Mouse (Mus musculus) hindbrain, postnatal 0 days (tissue): ENCODE measurements around the gene Tlcd1. TPM values are rescaled to one million over a fixed set of nuclear protein-coding genes. Genes with fewer than 3 reads are reported as not detected.

Source experiments
- ATAC-seq: fragments of 200-750 bp; cut with Nextera tagmentation; 2 replicates; pipeline ENCODE4 v1.8.0; 2017; ENCODE audit warnings: mild to moderate bottlenecking, moderate TSS enrichment, moderate library complexity
- DNase-seq: peaks from one replicate; pipeline ENCODE4 v3.0.0-alpha.2; 2015; ENCODE audit warnings: low spot score
- H3K27ac ChIP-seq: fragments of 300-500 bp; sonication (generic); 2 replicates; pipeline ENCODE4 v1.5.1; 2014; ENCODE audit warnings: mild to moderate bottlenecking
- H3K27me3 ChIP-seq: fragments of 300-500 bp; sonication (generic); 2 replicates; pipeline ENCODE4 v1.6.1; 2014; ENCODE audit warnings: low read length, mixed read lengths; ENCODE audit not compliant: insufficient read depth
- H3K36me3 ChIP-seq: fragments of 300-500 bp; sonication (generic); 2 replicates; pipeline ENCODE4 v1.6.1; 2014; ENCODE audit warnings: low read length, mixed read lengths; ENCODE audit not compliant: insufficient read depth
- H3K4me1 ChIP-seq: fragments of 300-500 bp; sonication (generic); 2 replicates; pipeline ENCODE4 v1.6.1; 2014; ENCODE audit warnings: antibody characterized with exemption, low read length, mixed read lengths; ENCODE audit not compliant: insufficient read depth
- H3K4me2 ChIP-seq: fragments of 300-500 bp; sonication (generic); 2 replicates; pipeline ENCODE4 v1.6.1; 2014; ENCODE audit warnings: low read depth, mild to moderate bottlenecking, low read length, moderate library complexity, mixed read lengths
- H3K4me3 ChIP-seq: fragments of 300-500 bp; sonication (generic); 2 replicates; pipeline ENCODE4 v1.5.1; 2014; ENCODE audit warnings: low read length
- H3K9ac ChIP-seq: fragments of 300-500 bp; sonication (generic); replicated peaks from 2 replicates; pipeline ENCODE4 v1.6.1; 2014; ENCODE audit warnings: mild to moderate bottlenecking, low read length, moderate library complexity, mixed read lengths
- H3K9me3 ChIP-seq: fragments of 300-500 bp; sonication (generic); 2 replicates; pipeline ENCODE4 v1.6.1; 2016; ENCODE audit warnings: low read length, mixed read lengths
- CTCF ChIP-seq: IDR thresholded peaks from 2 replicates; pipeline ENCODE4 v1.5.1; 2016; ENCODE audit warnings: antibody characterized with exemption, control low read depth, low read depth
- WGBS: fragments of 180-500 bp; shearing (Covaris S2); extraction: QIAGEN DNeasy Blood & Tissue Kit; methylation state at CpG from one replicate; pipeline ENCODE4 v1.1.7; 2014; 5-methylcytosine and 5-hydroxymethylcytosine counted together
- polyA plus RNA-seq: library from polyadenylated mRNA; unstranded; fragments of >200 nt; fragmentation: Nextera tagmentation; extraction: Ambion mirVana; gene quantifications from 2 replicates; pipeline ENCODE4 v1.2.1, GENCODE M21; 2015
- total RNA-seq: library from RNA; depleted of rRNA; stranded (reverse); fragments of >200 nt; gene quantifications from 2 replicates; pipeline ENCODE4 v1.2.3, GENCODE M21; 2014

The Tlcd1 gene
- total and polyA plus RNA-seq, 2 experiments from 2014 or later = 36.8 to 46.1 TPM

DNA sequence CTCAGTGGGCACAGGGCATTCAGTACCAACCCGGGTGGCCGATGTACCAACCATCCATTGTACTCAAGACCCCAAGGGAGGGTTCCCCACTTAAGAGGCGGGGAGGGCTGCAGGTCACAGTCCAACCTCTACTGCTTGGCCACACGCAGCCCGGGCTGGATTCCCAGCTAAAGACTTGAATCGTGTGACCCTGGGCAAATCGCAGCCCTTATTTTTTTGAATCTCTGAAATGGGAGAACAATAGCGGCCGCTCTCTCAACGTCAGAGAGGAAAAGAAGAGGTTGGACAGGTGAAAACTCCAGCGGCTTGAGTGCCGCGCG lies 11.9 kb upstream of the Tlcd1 start:
- 0 out of 2 replicates have a peak, but pooled peaks have one; percentile 0 for ATAC-seq
- H3K27ac ChIP-seq = peak overlapping the region; percentile 98

DNA sequence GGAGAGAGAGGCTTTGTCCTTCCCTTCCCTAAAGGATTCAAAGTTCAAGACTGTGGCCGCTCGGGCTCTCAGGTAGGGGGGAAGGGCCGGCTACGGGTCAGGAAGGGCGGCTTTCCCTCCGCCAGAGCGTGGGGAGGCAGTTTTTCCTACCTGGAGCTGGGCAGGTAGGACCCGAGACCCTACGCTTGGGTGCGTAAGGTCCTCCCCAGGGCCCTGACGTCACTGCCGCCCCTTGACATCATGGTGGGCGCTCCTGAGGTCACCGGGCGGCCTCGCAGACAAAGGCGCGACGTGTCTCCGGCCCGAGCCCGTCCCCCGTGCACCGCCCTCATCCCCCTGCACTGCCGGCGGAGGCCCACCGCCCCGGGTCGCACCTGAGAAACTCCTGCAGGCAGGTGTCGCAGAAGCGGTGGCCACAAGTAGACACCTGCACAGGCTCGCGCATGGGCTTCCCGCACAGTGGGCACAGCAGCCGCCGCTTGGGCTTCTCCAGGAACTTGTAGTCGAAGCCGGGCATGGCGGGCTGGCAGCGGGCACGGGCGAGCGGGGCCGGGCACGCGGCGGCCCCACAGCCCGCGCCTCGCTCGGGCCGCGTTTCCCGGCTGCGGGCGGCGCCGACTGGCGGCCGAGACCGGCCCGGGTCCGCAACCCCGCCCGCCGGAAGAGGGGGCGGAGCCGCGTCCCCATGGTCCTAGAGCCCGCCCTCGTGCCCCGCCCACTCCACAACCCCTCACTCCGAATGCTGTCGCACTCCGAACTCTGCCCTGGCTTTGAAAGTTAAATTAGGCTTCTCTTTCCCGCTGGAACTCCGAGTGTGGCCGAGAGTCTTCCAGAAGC lies 11.4 kb upstream of the Tlcd1 start, which contains the start of gene Traf4:
Gene Traf4 (minus strand): TSS at position 666 of the 837 bp plus-strand sequence.
- H3K4me1 ChIP-seq = peaks cover 19% of the 10 kb centered on the region
- peak within 1 kb of the TSS; percentile 98 for H3K27ac ChIP-seq
- DNase-seq (peak; percentile 94), ATAC-seq (peak; percentile 87)
- H3K36me3 ChIP-seq = peaks cover 11% of the 10 kb centered on the region
- no peak for TF ChIP-seq CTCF
- H3K9me3 ChIP-seq = no peaks in the 10 kb centered on the region
- no peaks in the 10 kb centered on the region for H3K27me3 ChIP-seq
- H3K4me3 ChIP-seq = peak within 1 kb of the TSS; percentile 98
- H3K4me2 ChIP-seq = peak within 1 kb of the TSS; percentile 82
- peak within 1 kb of the TSS; percentile 100 for H3K9ac ChIP-seq
- under 1% methylated on average over 75 of the region's 78 CpGs for WGBS

More for the DNA sequence above, 11.9 kb upstream of the Tlcd1 start:
- TF ChIP-seq CTCF = no peak
- peaks cover 17% of the 10 kb centered on the region for H3K36me3 ChIP-seq
- H3K4me3 ChIP-seq = peak overlapping the region; percentile 98
- H3K4me2 ChIP-seq = peak overlapping the region; percentile 82
- no peaks in the 10 kb centered on the region for H3K9me3 ChIP-seq
- H3K4me1 ChIP-seq = peaks cover 19% of the 10 kb centered on the region
- no peak for DNase-seq
- H3K9ac ChIP-seq = peak overlapping the region; percentile 100
- H3K27me3 ChIP-seq = no peaks in the 10 kb centered on the region
- WGBS = under 1% methylated on average over 14 of the region's 14 CpGs

GRCm38 (mm10) chr11:78165761-78166109 lies 10.8 kb upstream of the Tlcd1 start:
- Histone ChIP-seq H3K27ac (peak overlapping the region; percentile 98), H3K4me2 (peak overlapping the region; percentile 82), H3K27me3 (no peaks in the 10 kb centered on the region), H3K4me1 (peaks cover 19% of the 10 kb centered on the region), H3K4me3 (peak overlapping the region; percentile 98), H3K36me3 (peaks cover 5% of the 10 kb centered on the region), H3K9me3 (no peaks in the 10 kb centered on the region), H3K9ac (peak overlapping the region; percentile 100)
- 2% methylated on average over 16 of the region's 16 CpGs for WGBS
- ATAC-seq (peak; percentile 25), DNase-seq (peak; percentile 67)
- no peak for TF ChIP-seq CTCF

- H3K27me3 ChIP-seq = no peaks in the 10 kb centered on the region
- H3K36me3 ChIP-seq = peaks cover under 1% of the 10 kb centered on the region; the same call in 1 of the 2 replicates
- H3K9me3 ChIP-seq = no peaks in the 10 kb centered on the region
- H3K4me2 ChIP-seq = peak overlapping the region; percentile 82
- no peak for DNase-seq
- H3K27ac ChIP-seq = peak overlapping the region; percentile 98
- peak overlapping the region; percentile 100 for H3K9ac ChIP-seq
- peak overlapping the region; percentile 98 for H3K4me3 ChIP-seq
- ATAC-seq = no peak
- WGBS = 55% methylated on average over 4 of the region's 4 CpGs
- no peak for TF ChIP-seq CTCF
- H3K4me1 ChIP-seq = peaks cover 19% of the 10 kb centered on the region
These were observed 10.3 kb upstream of the Tlcd1 start for GRCm38 (mm10) chr11:78166161-78166560.

DNA sequence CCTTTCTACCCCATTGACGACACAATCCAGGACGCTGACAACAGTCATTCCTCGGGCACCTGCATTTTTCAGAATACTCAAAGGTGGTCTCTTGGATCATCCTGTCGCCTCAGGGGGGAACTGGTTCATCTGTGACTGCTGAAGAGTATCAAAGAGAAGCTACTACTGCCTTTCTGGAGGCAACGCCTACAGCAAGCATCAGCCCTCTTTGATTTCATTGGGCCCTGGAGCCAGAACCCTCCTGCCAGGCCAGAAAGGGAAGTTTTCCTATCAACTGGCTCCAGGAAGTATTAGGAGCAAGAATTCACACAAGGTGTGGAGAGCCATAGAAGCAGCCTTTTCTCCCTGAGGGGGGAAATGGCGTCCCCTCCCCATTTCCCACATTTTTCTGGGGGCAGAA lies 9.9 kb upstream of the Tlcd1 start:
- no peak for TF ChIP-seq CTCF

GRCm38 (mm10) chr11:78167257-78167959 lies 9.1 kb upstream of the Tlcd1 start:
- DNase-seq (no peak), ATAC-seq (no peak)
- 85% methylated on average over 14 of the region's 14 CpGs for WGBS
- Histone ChIP-seq H3K9me3 (no peaks in the 10 kb centered on the region), H3K27me3 (no peaks in the 10 kb centered on the region), H3K4me3 (no peak overlapping the region), H3K27ac (no peak overlapping the region), H3K4me1 (peaks cover 19% of the 10 kb centered on the region), H3K4me2 (no peak overlapping the region), H3K36me3 (no peaks in the 10 kb centered on the region), H3K9ac (no peak overlapping the region)
- TF ChIP-seq CTCF = no peak

More for the DNA sequence above, 9.9 kb upstream of the Tlcd1 start:
- no peaks in the 10 kb centered on the region for H3K27me3 ChIP-seq
- H3K9ac ChIP-seq = no peak overlapping the region
- WGBS = 79% methylated on average over 6 of the region's 6 CpGs
- H3K4me3 ChIP-seq = no peak overlapping the region
- peak overlapping the region; percentile 98; the same call in 1 of the 2 replicates for H3K27ac ChIP-seq
- ATAC-seq = no peak
- no peaks in the 10 kb centered on the region for H3K9me3 ChIP-seq
- H3K4me1 ChIP-seq = peaks cover 19% of the 10 kb centered on the region
- no peak overlapping the region for H3K4me2 ChIP-seq
- no peaks in the 10 kb centered on the region for H3K36me3 ChIP-seq
- no peak for DNase-seq
